Mouse (Mus musculus) mature B cell (primary cell): ENCODE data around the gene Mmel1.

Source experiments
- in situ Hi-C: fragments of 300-500 bp; cut with MboI; formaldehyde crosslinking; loops from 2 replicates; pipeline ENCODE4 v1.14.3; 2019

Mmel1 gene

GRCm38 (mm10) chr4:154904185-154905071 is 35.0 kb downstream of the Mmel1 start:
- in situ Hi-C loops, result no loop called here

GRCm38 (mm10) chr4:154907833-154908232 is 38.4 kb downstream of the Mmel1 start:
- in situ Hi-C loops, result no loop called here

GRCm38 (mm10) chr4:154908490-154908889 is 39.1 kb downstream of the Mmel1 start:
- in situ Hi-C loops, result no loop called here

DNA sequence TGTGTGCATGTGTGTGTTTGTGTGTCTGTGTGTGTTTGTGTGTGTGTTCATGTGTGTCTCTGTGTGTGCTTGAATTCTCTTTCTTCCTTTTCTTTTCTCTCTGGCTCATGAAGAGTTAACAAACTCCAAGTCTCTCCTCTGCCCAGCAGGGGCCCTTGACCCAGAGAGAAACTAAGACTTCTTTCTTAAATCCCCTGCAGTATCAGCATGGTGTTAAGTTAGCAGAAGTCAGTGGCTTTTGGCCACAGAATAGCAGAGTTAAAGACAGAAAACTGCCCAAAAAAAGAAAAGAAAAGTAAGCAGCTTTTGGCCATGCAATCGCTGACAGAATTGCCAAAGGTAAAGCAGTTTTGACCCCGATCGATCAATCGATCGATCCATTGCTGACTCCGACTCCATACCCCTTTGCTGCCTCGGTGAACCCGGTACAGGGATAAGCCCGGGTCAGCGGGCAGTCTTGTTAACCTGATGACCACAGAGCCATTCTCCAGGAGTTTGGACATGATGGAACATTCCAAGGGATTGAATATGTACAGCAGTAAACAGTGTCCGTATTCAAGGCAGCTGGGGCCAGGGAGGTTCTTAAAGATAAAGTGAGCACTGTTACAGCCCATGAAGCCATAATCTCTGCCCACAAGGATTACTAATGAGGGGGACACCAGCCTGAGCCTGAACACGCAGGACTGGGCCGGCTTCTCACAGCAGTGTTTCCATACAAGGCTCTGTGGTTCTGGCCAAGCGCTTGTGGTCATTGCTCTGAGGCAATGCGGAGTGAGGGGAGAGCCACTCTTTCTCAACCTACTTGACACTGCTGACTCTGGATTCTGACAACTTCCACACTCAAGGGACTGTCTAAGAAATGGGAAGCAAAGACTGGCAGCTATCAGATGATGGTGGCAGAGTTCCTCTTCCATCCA is 41.5 kb downstream of the Mmel1 start:
- in situ Hi-C loops, result no loop called here

GRCm38 (mm10) chr4:154911644-154912043 is 42.3 kb downstream of the Mmel1 start:
- in situ Hi-C loops, result no loop called here

GRCm38 (mm10) chr4:154913845-154914244 is 44.5 kb downstream of the Mmel1 start:
- in situ Hi-C loops, result no loop called here

- in situ Hi-C loops, result no loop called here
These were observed 44.9 kb downstream of the Mmel1 start for GRCm38 (mm10) chr4:154914252-154914651.

- in situ Hi-C loops, result no loop called here
These were observed 45.3 kb downstream of the Mmel1 start for GRCm38 (mm10) chr4:154914707-154915106.

DNA sequence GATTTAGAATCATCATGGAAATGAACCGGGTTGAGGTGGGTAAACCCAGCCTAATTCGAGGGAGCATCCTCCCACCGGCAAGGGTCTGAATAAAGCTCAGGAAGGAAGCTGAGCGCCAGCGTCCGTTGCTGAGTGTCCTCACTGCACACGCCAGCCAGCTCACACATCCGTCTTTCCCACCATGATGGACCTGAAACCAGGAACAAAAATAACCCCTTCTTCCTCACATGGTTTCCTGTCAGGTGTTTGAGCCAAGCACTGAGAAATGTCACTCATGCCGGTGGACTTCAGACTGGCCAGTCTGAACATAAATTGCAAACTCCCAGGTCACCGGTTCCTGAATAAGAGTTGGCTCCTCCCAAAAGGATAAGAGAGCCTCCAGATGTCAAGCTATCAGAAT is 45.9 kb downstream of the Mmel1 start:
- in situ Hi-C loops, result no loop called here

DNA sequence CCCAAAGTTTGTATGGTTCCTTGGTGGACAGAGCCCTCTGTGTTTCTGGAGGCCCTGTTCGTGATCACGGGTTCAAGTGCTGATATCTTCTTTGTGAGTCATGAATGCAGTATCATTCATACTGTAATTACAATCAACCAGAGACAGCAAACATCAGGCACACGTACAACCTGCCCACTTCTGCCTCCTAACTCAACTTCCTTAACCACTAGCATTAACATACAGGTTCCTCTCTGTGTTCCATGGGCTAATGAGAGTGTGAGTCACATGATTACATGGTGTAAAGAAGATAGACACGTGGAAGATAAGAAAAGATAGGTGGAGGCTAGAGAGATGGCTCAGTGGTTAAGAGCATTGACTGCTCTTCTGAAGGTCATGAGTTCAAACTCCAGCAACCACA is 47.3 kb downstream of the Mmel1 start:
- in situ Hi-C loops, result no loop called here

GRCm38 (mm10) chr4:154922291-154922690 is 52.9 kb downstream of the Mmel1 start:
- in situ Hi-C loops, result no loop called here

DNA sequence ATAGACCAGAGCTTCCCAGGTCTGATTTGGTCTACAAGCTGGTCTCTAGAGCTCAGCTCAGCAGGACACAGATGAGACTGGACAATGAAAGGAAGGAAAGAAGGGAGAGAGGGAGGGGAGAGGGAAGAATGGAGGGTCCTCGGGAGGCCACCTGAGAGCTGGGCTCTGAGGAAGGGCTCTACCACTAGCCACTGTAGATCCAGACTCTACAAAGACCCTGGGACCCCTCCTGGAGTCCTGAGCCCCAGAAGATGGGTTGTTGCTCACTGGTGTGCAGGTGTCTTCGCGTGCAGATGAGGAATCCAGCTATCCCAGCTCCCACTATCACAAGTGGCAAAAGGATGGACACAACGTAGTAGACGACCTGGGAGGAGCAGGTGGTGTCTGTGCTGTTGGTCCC is 53.5 kb downstream of the Mmel1 start:
- in situ Hi-C loops, result no loop called here

- in situ Hi-C loops, result no loop called here
These were observed 56.0 kb downstream of the Mmel1 start for GRCm38 (mm10) chr4:154925413-154925812.

DNA sequence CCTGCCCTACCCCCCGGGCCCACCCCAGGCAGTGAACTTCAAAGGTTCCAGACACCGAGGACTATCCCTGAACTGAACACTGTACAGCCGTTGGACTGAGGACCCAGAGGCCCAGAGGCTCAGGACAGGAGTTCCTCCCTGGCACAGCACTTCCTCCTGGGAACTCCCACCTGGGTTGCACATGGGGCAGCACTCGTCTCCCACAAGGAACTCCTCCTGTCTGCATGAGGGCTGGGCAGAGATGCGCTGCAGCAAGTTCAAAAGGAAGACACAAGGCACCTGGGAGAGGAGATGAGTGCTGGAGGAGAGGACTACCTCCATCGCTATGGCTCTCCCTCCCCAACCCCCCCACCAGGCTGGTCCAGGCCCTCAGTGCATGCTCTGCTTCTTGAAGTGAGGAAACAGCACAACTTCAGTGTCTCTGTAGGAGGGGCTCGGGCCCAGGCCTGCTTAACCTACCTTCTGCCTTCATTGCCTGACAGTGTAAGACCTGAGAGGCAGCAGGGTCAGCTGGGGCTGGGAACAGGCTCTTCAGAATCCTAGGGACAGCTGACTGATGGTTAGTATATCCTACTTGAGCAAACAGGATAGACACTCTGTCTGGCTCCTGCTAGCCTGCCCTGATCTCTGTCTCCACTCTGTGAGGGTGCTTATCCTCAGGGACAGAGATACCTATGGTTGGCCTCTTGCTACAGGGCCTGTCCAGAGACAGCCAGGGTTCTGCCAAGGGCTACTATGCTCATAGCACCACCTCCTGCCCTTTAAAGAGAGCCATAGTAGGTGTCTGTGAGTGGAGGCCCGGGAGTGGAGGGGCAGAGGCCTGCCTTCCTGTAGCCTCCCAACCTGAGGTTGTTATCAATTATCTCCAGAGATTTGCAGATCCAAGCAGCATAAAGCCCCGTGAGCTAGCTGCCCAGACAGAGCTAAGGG is 57.8 kb downstream of the Mmel1 start:
- in situ Hi-C loops, result no loop called here

GRCm38 (mm10) chr4:154927899-154928337 is 58.5 kb downstream of the Mmel1 start:
- in situ Hi-C loops, result no loop called here

GRCm38 (mm10) chr4:154928395-154929087 is 59.2 kb downstream of the Mmel1 start, which contains the start of gene Tnfrsf14:
Tnfrsf14 (minus strand) TSS chr4:154928563.
- in situ Hi-C loops, result no loop called here

DNA sequence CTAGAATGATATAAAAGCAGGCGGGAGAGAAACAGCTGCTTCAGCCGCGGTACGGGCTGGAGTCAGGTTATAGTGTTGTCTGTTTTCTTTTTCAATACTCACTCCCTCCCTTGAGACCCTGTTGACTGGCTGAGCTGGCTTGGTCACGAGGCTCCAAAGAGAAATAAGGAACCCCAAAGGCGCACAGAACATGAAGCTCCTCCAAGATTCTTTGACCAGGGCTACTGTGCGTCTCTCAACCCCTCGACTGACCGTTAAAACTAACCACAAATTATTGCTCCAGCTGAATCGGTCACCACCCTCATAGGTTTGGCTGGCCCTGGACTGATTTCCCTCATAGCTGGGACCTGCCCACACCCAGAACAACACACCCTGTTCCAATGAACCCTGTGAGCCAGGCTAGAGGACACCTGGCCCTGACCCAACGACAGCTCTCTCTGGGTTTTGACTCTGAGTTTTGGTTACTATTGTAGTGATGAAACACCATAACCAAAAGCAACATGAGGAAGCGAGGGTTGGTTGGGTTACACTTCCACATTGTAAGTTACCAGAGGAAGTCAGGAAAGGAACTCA is 59.8 kb downstream of the Mmel1 start:
- in situ Hi-C loops, result no loop called here

GRCm38 (mm10) chr4:154933306-154933907 is 64.0 kb downstream of the Mmel1 start:
- in situ Hi-C loops, result no loop called here

DNA sequence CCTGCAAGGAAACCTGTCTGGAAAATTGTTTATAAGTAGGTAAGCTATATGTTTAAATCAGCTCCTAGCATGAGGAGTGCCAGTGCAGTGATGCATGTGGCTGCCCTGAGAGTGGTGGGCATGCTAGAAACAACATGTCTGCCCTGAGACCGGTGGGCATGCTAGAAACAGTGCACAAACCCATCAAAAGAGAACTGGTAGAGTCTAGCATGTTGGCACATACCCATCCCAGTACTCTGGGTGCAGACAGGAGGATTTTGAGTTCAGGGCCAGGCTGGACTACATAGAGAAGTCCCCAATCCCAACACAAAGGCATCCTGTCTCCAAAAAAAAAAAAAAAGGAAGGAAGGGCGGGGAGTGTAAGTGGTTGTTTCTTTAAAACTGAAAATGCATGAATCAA is 65.4 kb downstream of the Mmel1 start:
- in situ Hi-C loops, result no loop called here

- in situ Hi-C loops, result no loop called here
These were observed 66.4 kb downstream of the Mmel1 start for GRCm38 (mm10) chr4:154935788-154936187.
